Mouse (Mus musculus): ENCODE results near the gene Zbtb8os. TPM values are rescaled to one million over a fixed set of nuclear protein-coding genes. Genes with fewer than 3 reads are reported as not detected.

Zbtb8os gene
- total and polyA plus RNA-seq, 3 experiments, result 2.8 to 77.1 (median 15.3) TPM

DNA sequence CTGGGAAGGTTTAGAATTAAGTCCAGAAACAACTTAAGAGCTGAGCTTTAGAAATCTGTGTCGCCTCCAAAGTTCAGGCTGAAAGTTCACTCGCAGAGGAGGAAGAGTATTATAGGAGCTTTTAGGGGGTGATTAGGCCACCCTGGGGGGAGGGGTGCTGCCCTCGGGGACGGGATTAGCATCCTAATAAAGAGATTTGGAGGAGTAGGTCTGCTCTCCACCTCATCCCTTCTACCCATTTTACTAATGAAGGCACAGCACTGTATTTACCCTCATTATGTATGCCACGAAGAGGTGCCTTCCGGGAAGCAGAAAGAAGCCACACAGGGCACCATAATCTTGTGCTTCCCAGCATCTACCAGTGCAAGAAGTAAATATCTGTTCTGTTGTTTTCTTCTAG lies 39.5 kb downstream of the Zbtb8os start:
- DNase-seq (ENCODE audit: low spot score) (no peak), ATAC-seq (ENCODE audit: extremely low read depth, insufficient number of reproducible peaks, low FRiP score, poor library complexity, severe bottlenecking) (no peak)
- Histone ChIP-seq H3K9me3 (replicated peaks) (no peaks in the 10 kb centered on the region), H3K36me3 (replicated peaks) (no peaks in the 10 kb centered on the region), H3K4me3 (ENCODE audit: low read depth, low read length) (no peak overlapping the region), H3K27me3 (ENCODE audit: insufficient read depth, low read length) (peaks cover 13% of the 10 kb centered on the region), H3K4me1 (ENCODE audit: insufficient read depth, low read depth, low read length) (peaks cover 21% of the 10 kb centered on the region)
- TF ChIP-seq TAL1 (conservative IDR thresholded peaks at IDR 0.05; ENCODE audit: low read depth, low read length) (no peak), CTCF (IDR thresholded peaks at IDR 0.05; ENCODE audit: low read depth, low read length) (no peak), POLR2AphosphoS5 (IDR thresholded peaks at IDR 0.05; ENCODE audit: insufficient replicate concordance, low read depth, low read length) (no peak), GATA2 (IDR thresholded peaks at IDR 0.05; ENCODE audit: borderline replicate concordance, low read depth, low read length) (no peak)

DNA sequence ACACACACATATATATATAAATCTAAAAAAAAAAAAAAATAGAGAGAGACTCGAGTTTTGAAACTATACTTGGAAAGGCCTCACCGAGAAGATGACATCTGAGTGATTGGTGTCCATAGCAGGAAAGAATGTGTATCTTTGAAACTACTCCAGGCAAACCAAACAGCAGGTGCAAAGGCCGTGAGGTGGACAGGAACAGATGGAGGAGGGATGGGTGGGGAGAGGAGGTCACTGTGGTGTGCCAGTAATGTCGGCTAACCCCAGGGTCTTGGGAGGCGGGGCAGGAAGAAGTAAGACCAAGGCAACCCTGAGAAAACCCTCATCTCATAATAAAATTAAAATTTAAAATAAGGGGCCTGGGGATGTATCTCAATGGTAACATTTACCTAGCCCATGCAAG lies 40.3 kb downstream of the Zbtb8os start:
- Histone ChIP-seq H3K27me3 (ENCODE audit: insufficient read depth, low read length) (peaks cover 13% of the 10 kb centered on the region), H3K4me1 (ENCODE audit: insufficient read depth, low read depth, low read length) (peaks cover 21% of the 10 kb centered on the region), H3K4me3 (ENCODE audit: low read depth, low read length) (no peak overlapping the region), H3K36me3 (replicated peaks) (no peaks in the 10 kb centered on the region), H3K9me3 (replicated peaks) (no peaks in the 10 kb centered on the region)
- no peak for ATAC-seq (ENCODE audit: extremely low read depth, insufficient number of reproducible peaks, low FRiP score, poor library complexity, severe bottlenecking)
- TF ChIP-seq GATA1 (IDR thresholded peaks at IDR 0.05; ENCODE audit: borderline replicate concordance, low read length), result no peak
- TF ChIP-seq GATA2 (IDR thresholded peaks at IDR 0.05; ENCODE audit: borderline replicate concordance, low read depth, low read length), result no peak
- no peak for TF ChIP-seq TAL1 (conservative IDR thresholded peaks at IDR 0.05; ENCODE audit: low read depth, low read length)
- TF ChIP-seq POLR2AphosphoS5 (IDR thresholded peaks at IDR 0.05; ENCODE audit: insufficient replicate concordance, low read depth, low read length), result no peak
- TF ChIP-seq CTCF (IDR thresholded peaks at IDR 0.05; ENCODE audit: low read depth, low read length), result no peak
- no peak for DNase-seq (ENCODE audit: low spot score)

DNA sequence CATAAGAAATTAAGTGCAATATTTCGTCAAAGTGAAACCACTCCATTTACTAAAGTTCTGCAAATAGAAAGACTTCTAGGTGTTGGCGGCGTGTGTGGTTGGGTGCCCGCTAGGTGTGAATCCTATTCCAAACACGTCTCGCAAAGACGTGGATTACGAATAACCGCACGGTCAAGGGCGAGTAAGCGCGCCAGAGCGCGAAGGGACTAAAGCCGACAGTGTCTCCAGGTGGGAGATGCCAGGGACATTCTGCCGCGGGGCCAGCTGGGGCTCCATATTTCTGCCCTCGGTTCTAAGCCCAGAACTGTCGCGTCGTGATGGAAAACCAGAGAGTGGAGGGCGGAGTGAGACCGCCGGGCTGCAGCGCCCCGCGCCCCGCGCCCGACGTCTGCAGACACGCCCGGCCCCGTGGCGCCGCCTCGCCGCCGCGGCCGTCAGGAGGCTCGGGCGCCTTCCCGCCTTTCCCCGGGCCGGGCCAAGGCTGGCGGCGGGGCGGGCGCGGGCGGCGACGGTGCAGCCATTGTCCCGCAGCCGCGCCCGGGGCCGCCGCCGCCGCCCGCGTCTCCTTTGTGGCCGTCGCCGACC lies 41.6 kb downstream of the Zbtb8os start:
- TF ChIP-seq GATA1 (IDR thresholded peaks at IDR 0.05; ENCODE audit: borderline replicate concordance, low read length), result no peak
- no peak for TF ChIP-seq POLR2AphosphoS5 (IDR thresholded peaks at IDR 0.05; ENCODE audit: insufficient replicate concordance, low read depth, low read length)
- DNase-seq (ENCODE audit: low spot score) (peak; percentile 28), ATAC-seq (ENCODE audit: extremely low read depth, insufficient number of reproducible peaks, low FRiP score, poor library complexity, severe bottlenecking) (no peak)
- H3K4me1 ChIP-seq (ENCODE audit: insufficient read depth, low read depth, low read length), result peaks cover 21% of the 10 kb centered on the region
- H3K36me3 ChIP-seq (replicated peaks), result no peaks in the 10 kb centered on the region
- no peaks in the 10 kb centered on the region for H3K9me3 ChIP-seq (replicated peaks)
- peak overlapping the region; percentile 70 for H3K4me3 ChIP-seq (ENCODE audit: low read depth, low read length)
- H3K27me3 ChIP-seq (ENCODE audit: insufficient read depth, low read length), result peaks cover 13% of the 10 kb centered on the region

DNA sequence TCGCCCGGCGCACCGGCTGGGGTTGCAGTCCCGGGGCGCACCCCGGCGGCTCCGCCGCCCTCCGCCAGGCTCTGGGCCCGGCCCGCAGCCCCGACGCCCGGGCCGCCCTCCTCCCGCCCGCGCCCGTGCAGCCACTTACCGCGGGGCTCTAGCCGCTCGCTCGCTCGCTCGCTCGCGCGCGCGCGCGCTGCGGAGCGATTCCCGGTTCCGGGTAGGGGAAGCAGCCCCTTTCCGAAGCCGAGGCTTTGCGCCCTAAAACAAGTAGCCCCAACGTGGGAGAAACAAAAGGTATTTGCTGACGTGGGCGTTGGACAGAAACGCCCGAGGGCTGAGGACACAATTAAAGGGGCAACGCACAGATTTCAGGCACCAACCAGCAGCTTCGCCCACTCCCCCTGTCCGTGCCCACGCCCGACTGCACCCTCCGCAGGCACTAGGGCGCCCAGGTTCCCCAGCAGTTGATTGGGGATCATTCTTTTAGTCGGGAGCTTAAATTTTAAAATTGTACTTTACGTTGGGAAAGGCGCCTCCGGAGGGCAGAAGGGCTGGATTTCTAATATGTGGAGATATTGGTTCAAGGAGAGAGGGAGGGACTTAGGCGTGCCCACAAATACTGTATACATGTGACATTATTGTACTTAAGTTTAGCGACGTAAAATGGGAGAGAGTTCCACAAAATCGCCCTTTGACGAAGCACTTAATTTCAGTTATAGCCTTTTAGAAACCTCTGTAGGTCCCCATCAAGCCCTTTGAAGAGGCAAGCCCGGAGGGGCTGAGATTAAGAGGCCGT lies 42.3 kb downstream of the Zbtb8os start, which contains the start of gene Zbtb8a:
Zbtb8a (minus strand) TSS at position 516 of the 790 bp plus-strand sequence.
- no peaks in the 10 kb centered on the region for H3K36me3 ChIP-seq (replicated peaks)
- H3K9me3 ChIP-seq (replicated peaks), result no peaks in the 10 kb centered on the region
- DNase-seq (ENCODE audit: low spot score) (no peak), ATAC-seq (ENCODE audit: extremely low read depth, insufficient number of reproducible peaks, low FRiP score, poor library complexity, severe bottlenecking) (no peak)
- peak within 1 kb of the TSS; percentile 70 for H3K4me3 ChIP-seq (ENCODE audit: low read depth, low read length)
- TF ChIP-seq GATA1 (IDR thresholded peaks at IDR 0.05; ENCODE audit: borderline replicate concordance, low read length) (no peak), TAL1 (conservative IDR thresholded peaks at IDR 0.05; ENCODE audit: low read depth, low read length) (no peak), CTCF (IDR thresholded peaks at IDR 0.05; ENCODE audit: low read depth, low read length) (no peak), POLR2AphosphoS5 (IDR thresholded peaks at IDR 0.05; ENCODE audit: insufficient replicate concordance, low read depth, low read length) (no peak), GATA2 (IDR thresholded peaks at IDR 0.05; ENCODE audit: borderline replicate concordance, low read depth, low read length) (no peak)
- H3K4me1 ChIP-seq (ENCODE audit: insufficient read depth, low read depth, low read length), result peaks cover 19% of the 10 kb centered on the region
- H3K27me3 ChIP-seq (ENCODE audit: insufficient read depth, low read length), result peaks cover 13% of the 10 kb centered on the region

DNA sequence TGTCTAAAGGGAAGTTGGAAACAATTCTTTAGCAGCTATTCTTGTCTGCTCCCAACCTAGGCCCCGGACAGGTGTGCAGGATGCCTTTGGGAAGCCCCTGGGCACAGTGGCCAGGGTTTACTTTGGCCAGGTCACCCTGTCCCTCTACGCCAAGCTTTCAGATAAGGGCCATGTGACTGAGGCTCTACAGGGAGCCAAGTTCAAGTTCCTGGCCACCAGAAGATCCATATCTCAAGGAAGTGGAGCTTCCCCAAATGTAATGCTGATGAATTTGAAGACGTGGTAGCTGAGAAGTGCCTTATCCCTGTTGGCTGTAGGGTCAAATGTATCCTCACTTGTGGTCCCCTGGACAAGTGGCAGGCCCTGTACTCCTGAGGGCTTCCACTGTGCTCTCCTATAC lies 44.3 kb downstream of the Zbtb8os start:
- DNase-seq (ENCODE audit: low spot score) (no peak), ATAC-seq (ENCODE audit: extremely low read depth, insufficient number of reproducible peaks, low FRiP score, poor library complexity, severe bottlenecking) (no peak)
- H3K9me3 ChIP-seq (replicated peaks), result no peaks in the 10 kb centered on the region
- H3K4me1 ChIP-seq (ENCODE audit: insufficient read depth, low read depth, low read length), result peaks cover 18% of the 10 kb centered on the region
- H3K36me3 ChIP-seq (replicated peaks), result no peaks in the 10 kb centered on the region
- H3K27me3 ChIP-seq (ENCODE audit: insufficient read depth, low read length), result peaks cover 13% of the 10 kb centered on the region
- TF ChIP-seq CTCF (IDR thresholded peaks at IDR 0.05; ENCODE audit: low read depth, low read length), result no peak
- no peak for TF ChIP-seq POLR2AphosphoS5 (IDR thresholded peaks at IDR 0.05; ENCODE audit: insufficient replicate concordance, low read depth, low read length)
- TF ChIP-seq GATA2 (IDR thresholded peaks at IDR 0.05; ENCODE audit: borderline replicate concordance, low read depth, low read length), result no peak
- no peak for TF ChIP-seq GATA1 (IDR thresholded peaks at IDR 0.05; ENCODE audit: borderline replicate concordance, low read length)
- TF ChIP-seq TAL1 (conservative IDR thresholded peaks at IDR 0.05; ENCODE audit: low read depth, low read length), result no peak
- H3K4me3 ChIP-seq (ENCODE audit: low read depth, low read length), result no peak overlapping the region

DNA sequence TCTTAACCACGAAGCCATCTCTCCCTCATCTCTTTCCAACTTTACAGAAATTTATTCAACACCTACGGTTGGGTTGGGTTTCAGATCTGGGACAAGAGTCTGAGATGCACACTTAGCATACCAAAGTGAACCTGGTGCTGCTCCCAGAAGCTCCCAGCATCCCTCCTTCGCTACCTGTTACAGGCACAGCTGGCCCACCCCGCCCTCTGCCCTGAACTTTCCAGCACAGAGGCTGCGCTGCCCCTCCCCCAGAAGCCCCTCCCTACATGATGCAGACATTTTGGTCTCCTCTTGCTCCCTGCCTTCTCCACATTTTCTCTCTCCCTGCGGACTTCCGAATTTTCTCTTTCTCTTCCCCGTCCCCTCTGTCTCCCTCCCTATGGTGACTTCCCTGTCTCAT lies 45.7 kb downstream of the Zbtb8os start:
- no peaks in the 10 kb centered on the region for H3K36me3 ChIP-seq (replicated peaks)

More for the DNA sequence above, 45.7 kb downstream of the Zbtb8os start:
- ATAC-seq (ENCODE audit: extremely low read depth, insufficient number of reproducible peaks, low FRiP score, poor library complexity, severe bottlenecking) (no peak), DNase-seq (ENCODE audit: low spot score) (no peak)
- H3K4me3 ChIP-seq (ENCODE audit: low read depth, low read length), result no peak overlapping the region
- TF ChIP-seq GATA2 (IDR thresholded peaks at IDR 0.05; ENCODE audit: borderline replicate concordance, low read depth, low read length) (no peak), GATA1 (IDR thresholded peaks at IDR 0.05; ENCODE audit: borderline replicate concordance, low read length) (no peak), POLR2AphosphoS5 (IDR thresholded peaks at IDR 0.05; ENCODE audit: insufficient replicate concordance, low read depth, low read length) (no peak), CTCF (IDR thresholded peaks at IDR 0.05; ENCODE audit: low read depth, low read length) (no peak), TAL1 (conservative IDR thresholded peaks at IDR 0.05; ENCODE audit: low read depth, low read length) (no peak)
- H3K9me3 ChIP-seq (replicated peaks), result no peaks in the 10 kb centered on the region
- peaks cover 11% of the 10 kb centered on the region for H3K27me3 ChIP-seq (ENCODE audit: insufficient read depth, low read length)
- peaks cover 28% of the 10 kb centered on the region for H3K4me1 ChIP-seq (ENCODE audit: insufficient read depth, low read depth, low read length)

Data from G1E (cell line).